Mouse (Mus musculus): ENCODE measurements around the gene Lpp. TPM values are rescaled to one million over a fixed set of nuclear protein-coding genes. Genes with fewer than 3 reads are reported as not detected.

The Lpp gene
- polyA plus RNA-seq, 1 experiment from 2014 or later: 79.2 TPM

DNA sequence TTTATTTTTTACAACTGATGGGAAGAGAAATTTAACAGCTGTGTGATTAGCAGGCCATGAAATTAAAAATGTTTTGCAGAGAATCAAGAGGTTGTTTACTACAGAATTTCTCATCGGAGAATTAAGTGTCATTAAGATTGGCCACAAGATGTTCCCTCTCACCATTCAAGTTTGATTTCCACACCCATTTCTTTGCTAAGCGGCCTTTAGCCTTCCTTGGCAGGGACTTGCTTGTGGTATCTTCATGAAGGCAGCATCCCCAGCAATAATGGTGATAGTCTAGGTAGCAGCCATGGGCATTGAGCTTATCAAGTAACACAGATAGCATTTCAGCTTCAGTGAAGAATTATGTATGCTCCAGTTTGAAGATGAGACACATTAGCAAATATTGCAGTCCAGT, 183.7 kb downstream of the Lpp start:
- Histone ChIP-seq H3K9ac (ENCODE audit: low read length) (no peak overlapping the region), H3K4me2 (ENCODE audit: low read length) (no peak overlapping the region), H3K27me3 (replicated peaks; ENCODE audit: control insufficient read depth, insufficient read depth, low read length) (no peaks in the 10 kb centered on the region), H3K9me3 (ENCODE audit: control insufficient read depth, low read length) (no peaks in the 10 kb centered on the region), H3K4me1 (replicated peaks; ENCODE audit: control insufficient read depth, insufficient read depth, low read length) (no peaks in the 10 kb centered on the region), H3K36me3 (ENCODE audit: control insufficient read depth, insufficient read depth, low read length) (no peaks in the 10 kb centered on the region), H3K4me3 (ENCODE audit: low read depth, low read length) (no peak overlapping the region), H3K27ac (ENCODE audit: low read depth) (no peak overlapping the region)
- ATAC-seq (replicated peaks; ENCODE audit: low FRiP score, low TSS enrichment, low read depth) (no peak), DNase-seq (ENCODE audit: low spot score) (no peak)
- WGBS: 84% methylated on average over 2 of the region's 2 CpGs

DNA sequence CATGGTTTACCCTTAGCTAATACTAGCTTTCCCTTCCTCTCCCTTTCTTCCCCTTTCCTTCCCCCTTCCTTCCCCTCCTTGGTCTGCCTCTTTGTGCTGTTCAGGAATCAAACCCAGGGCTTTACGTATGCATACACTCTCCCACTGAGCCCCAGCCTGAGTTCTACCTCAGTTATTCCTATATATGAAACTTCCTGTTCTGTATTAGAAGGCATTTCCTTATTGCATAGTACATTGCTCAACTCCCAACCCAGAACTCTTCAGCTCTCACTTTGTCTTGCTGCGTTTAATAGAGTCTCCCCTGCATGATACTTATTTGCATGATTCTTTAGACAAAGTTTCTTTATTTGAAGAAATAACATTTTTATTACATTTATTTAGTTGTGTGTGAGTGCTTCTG, 184.5 kb downstream of the Lpp start:
- Histone ChIP-seq H3K9me3 (ENCODE audit: control insufficient read depth, low read length) (no peaks in the 10 kb centered on the region), H3K27me3 (replicated peaks; ENCODE audit: control insufficient read depth, insufficient read depth, low read length) (no peaks in the 10 kb centered on the region), H3K27ac (ENCODE audit: low read depth) (no peak overlapping the region), H3K4me1 (replicated peaks; ENCODE audit: control insufficient read depth, insufficient read depth, low read length) (no peaks in the 10 kb centered on the region), H3K9ac (ENCODE audit: low read length) (no peak overlapping the region), H3K36me3 (ENCODE audit: control insufficient read depth, insufficient read depth, low read length) (no peaks in the 10 kb centered on the region), H3K4me3 (ENCODE audit: low read depth, low read length) (no peak overlapping the region), H3K4me2 (ENCODE audit: low read length) (no peak overlapping the region)
- WGBS: 88% methylated on average over 2 of the region's 2 CpGs
- no peak for ATAC-seq (replicated peaks; ENCODE audit: low FRiP score, low TSS enrichment, low read depth)
- no peak for DNase-seq (ENCODE audit: low spot score)

DNA sequence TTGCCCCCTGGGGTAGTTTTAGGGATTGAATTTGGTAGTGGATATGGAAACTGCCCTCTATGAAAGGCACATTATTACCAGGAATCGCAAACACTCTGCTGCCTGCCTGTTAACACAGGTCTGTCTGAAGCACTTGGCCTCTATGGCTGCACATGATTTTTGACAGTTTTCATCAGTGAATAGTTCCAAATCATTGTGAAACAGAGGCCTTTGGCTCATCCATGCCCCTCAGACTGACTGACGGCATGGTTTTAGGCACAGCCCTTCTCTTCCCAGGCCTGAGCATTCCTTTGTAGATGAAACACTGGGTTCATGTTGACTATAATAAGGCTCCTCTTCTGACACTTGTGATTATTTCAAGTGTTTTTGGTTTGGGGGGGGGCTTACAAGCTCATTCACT, 189.5 kb downstream of the Lpp start:
- no peak overlapping the region for H3K9ac ChIP-seq (ENCODE audit: low read length)

DNA sequence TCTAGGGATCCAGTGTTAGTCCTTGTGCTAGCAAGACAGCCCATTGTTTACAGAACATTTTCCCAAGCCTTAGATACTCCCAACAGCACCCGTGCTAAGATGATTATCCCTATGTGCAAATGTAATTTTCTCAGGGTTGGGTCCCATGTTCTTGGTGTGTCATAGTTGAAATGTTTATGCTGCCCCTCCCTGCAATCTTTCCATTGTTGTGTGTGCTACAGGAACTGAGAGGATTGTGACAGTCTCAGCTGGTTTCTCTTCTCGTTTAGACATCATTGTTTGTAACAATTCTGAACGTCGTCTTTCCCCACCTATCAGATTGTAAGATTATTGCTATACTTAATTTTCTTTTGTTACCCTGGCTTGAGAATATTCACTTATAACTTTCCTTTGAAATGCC, 200.2 kb downstream of the Lpp start:
- WGBS: 78% methylated on average over 4 of the region's 4 CpGs
- Histone ChIP-seq H3K27ac (ENCODE audit: low read depth) (no peak overlapping the region), H3K4me1 (replicated peaks; ENCODE audit: control insufficient read depth, insufficient read depth, low read length) (no peaks in the 10 kb centered on the region), H3K27me3 (replicated peaks; ENCODE audit: control insufficient read depth, insufficient read depth, low read length) (no peaks in the 10 kb centered on the region), H3K4me3 (ENCODE audit: low read depth, low read length) (no peak overlapping the region), H3K4me2 (ENCODE audit: low read length) (no peak overlapping the region), H3K9me3 (ENCODE audit: control insufficient read depth, low read length) (no peaks in the 10 kb centered on the region), H3K9ac (ENCODE audit: low read length) (no peak overlapping the region), H3K36me3 (ENCODE audit: control insufficient read depth, insufficient read depth, low read length) (no peaks in the 10 kb centered on the region)
- ATAC-seq (replicated peaks; ENCODE audit: low FRiP score, low TSS enrichment, low read depth) (no peak), DNase-seq (ENCODE audit: low spot score) (no peak)

More for the DNA sequence above, 189.5 kb downstream of the Lpp start:
- no peaks in the 10 kb centered on the region for H3K27me3 ChIP-seq (replicated peaks; ENCODE audit: control insufficient read depth, insufficient read depth, low read length)
- H3K9me3 ChIP-seq (ENCODE audit: control insufficient read depth, low read length): no peaks in the 10 kb centered on the region
- WGBS: 92% methylated on average over 2 of the region's 2 CpGs
- ATAC-seq (replicated peaks; ENCODE audit: low FRiP score, low TSS enrichment, low read depth): no peak
- no peak overlapping the region for H3K4me2 ChIP-seq (ENCODE audit: low read length)
- no peak for DNase-seq (ENCODE audit: low spot score)
- H3K36me3 ChIP-seq (ENCODE audit: control insufficient read depth, insufficient read depth, low read length): no peaks in the 10 kb centered on the region
- H3K27ac ChIP-seq (ENCODE audit: low read depth): no peak overlapping the region
- H3K4me1 ChIP-seq (replicated peaks; ENCODE audit: control insufficient read depth, insufficient read depth, low read length): no peaks in the 10 kb centered on the region
- H3K4me3 ChIP-seq (ENCODE audit: low read depth, low read length): no peak overlapping the region

DNA sequence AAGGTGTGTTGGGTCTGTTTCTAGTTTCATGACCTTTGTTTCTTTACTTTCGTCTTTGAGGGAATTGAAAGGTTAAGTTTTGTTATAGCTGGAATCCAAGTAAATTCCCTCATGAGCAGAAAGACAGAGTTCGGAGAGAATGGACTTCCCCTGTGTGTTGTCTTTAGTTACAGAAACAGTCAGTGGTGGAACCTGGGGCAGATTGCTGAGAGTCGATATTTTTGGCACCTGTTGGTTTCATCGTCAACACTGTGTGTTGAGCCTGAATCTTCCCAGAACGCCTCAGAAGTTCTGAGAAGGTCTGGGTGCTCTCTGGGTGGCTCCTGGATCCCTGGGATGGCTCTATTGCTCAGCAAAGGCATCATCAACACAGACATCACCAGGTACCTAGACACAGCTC, 201.2 kb downstream of the Lpp start:
- no peaks in the 10 kb centered on the region for H3K9me3 ChIP-seq (ENCODE audit: control insufficient read depth, low read length)
- no peak overlapping the region for H3K4me3 ChIP-seq (ENCODE audit: low read depth, low read length)
- H3K27ac ChIP-seq (ENCODE audit: low read depth): no peak overlapping the region
- no peaks in the 10 kb centered on the region for H3K27me3 ChIP-seq (replicated peaks; ENCODE audit: control insufficient read depth, insufficient read depth, low read length)
- DNase-seq (ENCODE audit: low spot score) (no peak), ATAC-seq (replicated peaks; ENCODE audit: low FRiP score, low TSS enrichment, low read depth) (no peak)
- no peak overlapping the region for H3K4me2 ChIP-seq (ENCODE audit: low read length)
- H3K9ac ChIP-seq (ENCODE audit: low read length): no peak overlapping the region
- no peaks in the 10 kb centered on the region for H3K36me3 ChIP-seq (ENCODE audit: control insufficient read depth, insufficient read depth, low read length)
- H3K4me1 ChIP-seq (replicated peaks; ENCODE audit: control insufficient read depth, insufficient read depth, low read length): no peaks in the 10 kb centered on the region
- WGBS: 81% methylated on average over 5 of the region's 5 CpGs

DNA sequence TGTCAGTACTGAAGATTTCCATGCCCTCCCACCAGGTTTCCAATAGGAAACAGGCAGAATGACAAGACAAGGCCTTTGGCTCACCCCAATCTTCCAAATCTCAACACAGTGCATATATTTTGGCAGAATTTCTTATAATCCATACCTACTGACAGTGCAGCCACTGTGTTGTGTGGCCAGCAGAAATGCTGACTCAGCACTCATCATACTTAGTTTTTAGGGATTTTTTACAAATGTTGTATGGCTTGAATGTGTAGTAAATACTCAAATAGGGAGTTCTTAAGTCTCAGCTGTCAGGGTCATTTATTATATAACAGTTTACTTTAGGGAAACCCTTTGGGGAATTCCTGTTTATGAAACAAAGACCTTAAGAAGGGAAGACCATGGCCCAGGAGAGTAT, 202.2 kb downstream of the Lpp start:
- no peaks in the 10 kb centered on the region for H3K36me3 ChIP-seq (ENCODE audit: control insufficient read depth, insufficient read depth, low read length)
- no peak for ATAC-seq (replicated peaks; ENCODE audit: low FRiP score, low TSS enrichment, low read depth)
- no peak overlapping the region for H3K4me3 ChIP-seq (ENCODE audit: low read depth, low read length)
- H3K9ac ChIP-seq (ENCODE audit: low read length): no peak overlapping the region
- H3K27me3 ChIP-seq (replicated peaks; ENCODE audit: control insufficient read depth, insufficient read depth, low read length): no peaks in the 10 kb centered on the region
- no peaks in the 10 kb centered on the region for H3K9me3 ChIP-seq (ENCODE audit: control insufficient read depth, low read length)
- no peak for DNase-seq (ENCODE audit: low spot score)
- H3K27ac ChIP-seq (ENCODE audit: low read depth): no peak overlapping the region
- no peak overlapping the region for H3K4me2 ChIP-seq (ENCODE audit: low read length)
- H3K4me1 ChIP-seq (replicated peaks; ENCODE audit: control insufficient read depth, insufficient read depth, low read length): no peaks in the 10 kb centered on the region

DNA sequence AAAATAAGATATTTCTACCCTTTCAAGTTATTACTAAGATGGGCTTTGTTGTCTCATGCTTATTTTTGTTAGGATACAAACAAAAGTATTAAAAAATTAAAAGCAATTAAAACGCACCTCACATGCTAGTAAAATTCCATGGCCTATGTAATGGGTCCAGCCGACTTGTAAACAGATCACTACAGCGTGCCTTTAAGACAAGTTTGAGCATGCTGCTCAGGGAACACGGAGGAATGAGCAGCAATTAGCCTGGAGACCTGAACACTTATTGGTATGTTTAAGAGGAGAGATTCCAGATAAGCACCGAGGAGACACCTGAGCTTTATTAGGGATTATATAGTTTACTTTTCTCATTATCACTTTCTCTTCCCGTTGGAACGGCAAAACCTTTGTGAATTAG, 205.3 kb downstream of the Lpp start:
- H3K9ac ChIP-seq (ENCODE audit: low read length): no peak overlapping the region
- no peaks in the 10 kb centered on the region for H3K36me3 ChIP-seq (ENCODE audit: control insufficient read depth, insufficient read depth, low read length)
- no peak overlapping the region for H3K4me3 ChIP-seq (ENCODE audit: low read depth, low read length)
- H3K27me3 ChIP-seq (replicated peaks; ENCODE audit: control insufficient read depth, insufficient read depth, low read length): no peaks in the 10 kb centered on the region
- no peaks in the 10 kb centered on the region for H3K9me3 ChIP-seq (ENCODE audit: control insufficient read depth, low read length)
- 35% methylated on average over 7 of the region's 7 CpGs for WGBS
- H3K27ac ChIP-seq (ENCODE audit: low read depth): no peak overlapping the region
- DNase-seq (ENCODE audit: low spot score) (no peak), ATAC-seq (replicated peaks; ENCODE audit: low FRiP score, low TSS enrichment, low read depth) (no peak)
- no peaks in the 10 kb centered on the region for H3K4me1 ChIP-seq (replicated peaks; ENCODE audit: control insufficient read depth, insufficient read depth, low read length)
- H3K4me2 ChIP-seq (ENCODE audit: low read length): no peak overlapping the region

DNA sequence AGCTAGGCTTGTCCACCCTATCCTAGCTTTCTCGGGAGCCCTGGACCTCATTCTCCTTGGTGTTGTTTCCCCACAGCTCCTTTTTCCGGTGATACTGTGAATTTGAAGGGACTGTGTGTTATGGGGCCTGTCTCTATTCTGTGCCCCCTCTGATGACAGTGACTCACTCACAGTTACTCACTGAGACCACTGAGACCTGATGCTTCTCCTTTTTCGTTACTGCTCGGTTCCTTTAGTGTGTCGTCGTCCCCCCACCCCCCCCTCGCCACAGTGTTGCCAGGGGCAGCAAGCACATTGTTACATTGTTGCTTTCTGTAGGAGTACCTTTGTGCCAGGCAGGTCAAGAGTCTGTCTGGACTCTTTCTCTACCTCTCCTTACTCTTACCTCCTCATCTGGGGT, 206.5 kb downstream of the Lpp start:
- no peak overlapping the region for H3K9ac ChIP-seq (ENCODE audit: low read length)
- H3K36me3 ChIP-seq (ENCODE audit: control insufficient read depth, insufficient read depth, low read length): no peaks in the 10 kb centered on the region
- ATAC-seq (replicated peaks; ENCODE audit: low FRiP score, low TSS enrichment, low read depth) (no peak), DNase-seq (ENCODE audit: low spot score) (no peak)
- no peaks in the 10 kb centered on the region for H3K27me3 ChIP-seq (replicated peaks; ENCODE audit: control insufficient read depth, insufficient read depth, low read length)
- H3K27ac ChIP-seq (ENCODE audit: low read depth): no peak overlapping the region
- no peaks in the 10 kb centered on the region for H3K4me1 ChIP-seq (replicated peaks; ENCODE audit: control insufficient read depth, insufficient read depth, low read length)
- WGBS: 74% methylated on average over 7 of the region's 7 CpGs
- H3K4me3 ChIP-seq (ENCODE audit: low read depth, low read length): no peak overlapping the region
- H3K9me3 ChIP-seq (ENCODE audit: control insufficient read depth, low read length): no peaks in the 10 kb centered on the region
- no peak overlapping the region for H3K4me2 ChIP-seq (ENCODE audit: low read length)

DNA sequence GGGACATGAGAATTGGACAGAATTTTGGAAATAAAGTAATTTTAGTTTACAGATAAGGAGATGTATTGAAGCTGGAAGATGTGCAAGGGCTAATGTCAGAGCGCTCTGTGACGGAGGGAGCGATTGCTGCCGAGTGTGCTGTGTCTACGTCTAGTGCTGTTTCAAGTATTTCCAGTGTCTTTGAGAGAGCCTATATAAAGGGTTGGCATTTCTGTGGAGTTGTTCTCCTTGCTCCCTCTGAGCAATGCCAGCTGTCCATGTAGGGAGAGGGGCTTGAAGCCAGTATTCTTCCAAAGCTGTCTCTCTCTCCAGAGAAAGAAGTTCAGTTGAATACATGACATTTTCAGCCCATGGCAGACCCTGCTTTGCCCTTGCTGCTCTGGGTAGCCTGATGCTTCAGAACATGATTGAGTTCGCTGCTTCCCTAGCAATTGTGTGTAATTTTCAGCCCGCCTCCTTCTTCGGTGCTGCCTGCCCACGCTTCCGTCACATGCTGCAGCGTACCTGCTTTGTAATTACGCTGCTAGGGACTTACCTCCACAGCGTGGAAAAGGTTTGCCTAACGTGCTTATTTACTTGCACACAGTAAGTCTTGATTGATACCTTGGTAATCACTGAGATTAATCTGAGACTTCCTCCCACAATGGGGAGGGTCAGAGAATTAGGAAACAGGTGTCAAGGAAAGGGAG, 207.1 kb downstream of the Lpp start:
- no peaks in the 10 kb centered on the region for H3K36me3 ChIP-seq (ENCODE audit: control insufficient read depth, insufficient read depth, low read length)
- H3K4me1 ChIP-seq (replicated peaks; ENCODE audit: control insufficient read depth, insufficient read depth, low read length): no peaks in the 10 kb centered on the region
- no peaks in the 10 kb centered on the region for H3K27me3 ChIP-seq (replicated peaks; ENCODE audit: control insufficient read depth, insufficient read depth, low read length)
- no peak overlapping the region for H3K4me2 ChIP-seq (ENCODE audit: low read length)
- no peaks in the 10 kb centered on the region for H3K9me3 ChIP-seq (ENCODE audit: control insufficient read depth, low read length)
- no peak for ATAC-seq (replicated peaks; ENCODE audit: low FRiP score, low TSS enrichment, low read depth)
- no peak overlapping the region for H3K4me3 ChIP-seq (ENCODE audit: low read depth, low read length)
- no peak for DNase-seq (ENCODE audit: low spot score)
- H3K9ac ChIP-seq (ENCODE audit: low read length): no peak overlapping the region
- H3K27ac ChIP-seq (ENCODE audit: low read depth): no peak overlapping the region
- 82% methylated on average over 14 of the region's 14 CpGs for WGBS

Data from intestine, embryonic 14.5 days (tissue).